Mouse (Mus musculus) megakaryocyte, embryonic 14.5 days (primary cell): ENCODE measurements at regions not wholly inside any gene's neighbourhood (a gene's known extent, or its start where the extent isn't known, plus 50 kb on each side); places are given as distances from the start of the nearest gene placed in this dataset.

Experiments
- H3K27me3 ChIP-seq: replicated peaks from 2 replicates; pipeline ENCODE3; 2012; ENCODE audit warnings: inconsistent platforms
- H3K36me3 ChIP-seq: replicated peaks from 2 replicates; pipeline ENCODE3; 2012; ENCODE audit warnings: low read length, inconsistent platforms, mixed read lengths
- H3K4me1 ChIP-seq: 2 replicates; pipeline ENCODE4 v1.6.1; 2012; ENCODE audit warnings: inconsistent platforms
- H3K4me3 ChIP-seq: replicated peaks from 2 replicates; pipeline ENCODE3; 2012; ENCODE audit warnings: moderate library complexity, mild to moderate bottlenecking, inconsistent platforms
- H3K9me3 ChIP-seq: 2 replicates; pipeline ENCODE4 v1.6.1; 2012; ENCODE audit warnings: inconsistent platforms
- FLI1 ChIP-seq: IDR thresholded peaks from 2 replicates; pipeline ENCODE4 v1.6.1; 2012; ENCODE audit warnings: low read length, inconsistent platforms, mixed read lengths
- GATA1 ChIP-seq: IDR thresholded peaks from 3 replicates; pipeline ENCODE4 v1.6.1; 2012; ENCODE audit warnings: mixed read lengths, low read length, inconsistent platforms, borderline replicate concordance

- Histone ChIP-seq H3K27me3 (peaks cover 2% of the 10 kb centered on the region), H3K36me3 (no peaks in the 10 kb centered on the region), H3K4me3 (no peak overlapping the region)
These were observed 57.3 kb upstream of the Smg1 start for GRCm38 (mm10) chr7:118300678-118301342.

GRCm38 (mm10) chr7:118297613-118298012 lies 54.1 kb upstream of the Smg1 start:
- Histone ChIP-seq H3K4me1 (peaks cover 21% of the 10 kb centered on the region), H3K36me3 (no peaks in the 10 kb centered on the region), H3K9me3 (peaks cover 12% of the 10 kb centered on the region), H3K4me3 (peak overlapping the region; percentile 18), H3K27me3 (peaks cover 2% of the 10 kb centered on the region)
- no peak for TF ChIP-seq FLI1
- no peak for TF ChIP-seq GATA1

More at GRCm38 (mm10) chr7:118300678-118301342, 57.3 kb upstream of the Smg1 start:
- peaks cover 20% of the 10 kb centered on the region for H3K4me1 ChIP-seq
- no peaks in the 10 kb centered on the region for H3K9me3 ChIP-seq
- no peak for TF ChIP-seq GATA1
- no peak for TF ChIP-seq FLI1

GRCm38 (mm10) chr7:118296856-118297518 lies 53.5 kb upstream of the Smg1 start:
- Histone ChIP-seq H3K27me3 (peaks cover 2% of the 10 kb centered on the region), H3K9me3 (peaks cover 12% of the 10 kb centered on the region), H3K4me3 (no peak overlapping the region), H3K36me3 (no peaks in the 10 kb centered on the region), H3K4me1 (peaks cover 21% of the 10 kb centered on the region)
- no peak for TF ChIP-seq FLI1
- no peak for TF ChIP-seq GATA1

GRCm38 (mm10) chr7:118295855-118296254 lies 52.4 kb upstream of the Smg1 start:
- Histone ChIP-seq H3K4me3 (no peak overlapping the region), H3K4me1 (peaks cover 17% of the 10 kb centered on the region), H3K36me3 (no peaks in the 10 kb centered on the region), H3K9me3 (peaks cover 12% of the 10 kb centered on the region), H3K27me3 (peaks cover 2% of the 10 kb centered on the region)
- TF ChIP-seq GATA1 (no peak), FLI1 (no peak)

- H3K4me1 ChIP-seq, result peaks cover 13% of the 10 kb centered on the region
- peaks cover 12% of the 10 kb centered on the region for H3K9me3 ChIP-seq
- no peak for TF ChIP-seq FLI1
- no peak for TF ChIP-seq GATA1
- H3K27me3 ChIP-seq, result peaks cover 2% of the 10 kb centered on the region
- no peak overlapping the region for H3K4me3 ChIP-seq
- H3K36me3 ChIP-seq, result no peaks in the 10 kb centered on the region
These were observed 51.8 kb upstream of the Smg1 start for GRCm38 (mm10) chr7:118295275-118295674.

GRCm38 (mm10) chr7:118294637-118295036 lies 51.2 kb upstream of the Smg1 start:
- Histone ChIP-seq H3K9me3 (peaks cover 12% of the 10 kb centered on the region), H3K4me1 (peaks cover 13% of the 10 kb centered on the region), H3K36me3 (no peaks in the 10 kb centered on the region), H3K27me3 (no peaks in the 10 kb centered on the region), H3K4me3 (no peak overlapping the region)
- TF ChIP-seq GATA1 (no peak), FLI1 (no peak)
